Mouse (Mus musculus) gastrocnemius, adult 8-10 months (tissue): Measurements from ENCODE around the gene Wdr83. TPM values are rescaled to one million over a fixed set of nuclear protein-coding genes. Genes with fewer than 3 reads are reported as not detected.
A peak's percentile ranks its signal among the peaks of the same experiment; 100 is the strongest.

ENCODE experiments used
- DNase-seq, 2 experiments: peaks; one replicate each; pipeline ENCODE4 v3.0.0; 2022; ENCODE audit warnings: low spot score in 2 of 2
- microRNA-seq: library from miRNA; unstranded; fragments of <30 nt; microRNA quantifications from one replicate; pipeline ENCODE4 v1.2.0, GENCODE M21; 2022
- total RNA-seq, 4 experiments: library from RNA; stranded (reverse); gene quantifications; 2 replicates each; pipeline ENCODE4 v1.2.4; 2022

Wdr83 gene
- total RNA-seq, 4 experiments from 2014 or later, result 15.4 to 20.4 (median 16.0) TPM

- DNase-seq, result no peak
These were observed 45.3 kb downstream of the Wdr83 start for GRCm38 (mm10) chr8:85035728-85036310.

DNA sequence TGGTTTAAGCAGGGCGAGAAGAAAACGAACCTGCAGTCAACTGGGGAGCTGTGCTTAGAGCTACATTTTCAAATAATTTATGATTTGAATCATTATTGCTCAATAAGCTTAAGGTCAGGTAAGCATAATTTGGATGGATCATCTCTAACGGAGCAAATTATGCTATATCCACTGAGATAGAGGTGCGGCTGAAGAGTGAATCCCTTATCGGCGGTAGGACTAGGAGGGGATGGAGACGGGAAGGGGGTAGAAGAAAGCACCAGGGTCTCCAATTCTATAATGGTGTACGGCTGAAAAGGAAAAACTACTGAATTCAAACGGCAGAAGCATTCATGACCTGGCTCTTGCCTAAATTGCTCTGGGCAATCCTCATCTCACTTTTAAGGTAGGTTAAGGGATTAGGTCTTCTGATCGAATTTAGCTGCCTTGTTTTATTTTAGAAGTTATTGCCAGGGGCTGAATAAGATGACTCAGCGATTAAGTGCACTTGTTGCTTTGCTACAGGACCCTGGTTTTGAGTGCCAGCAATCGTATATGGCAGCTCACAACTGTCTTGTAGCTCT is 45.9 kb downstream of the Wdr83 start:
- DNase-seq, result no peak

GRCm38 (mm10) chr8:85034764-85035163 is 46.3 kb downstream of the Wdr83 start:
- DNase-seq, result peak in 1 of 2 experiments; percentile 59

GRCm38 (mm10) chr8:85033867-85034266 is 47.2 kb downstream of the Wdr83 start:
- DNase-seq, result no peak

DNA sequence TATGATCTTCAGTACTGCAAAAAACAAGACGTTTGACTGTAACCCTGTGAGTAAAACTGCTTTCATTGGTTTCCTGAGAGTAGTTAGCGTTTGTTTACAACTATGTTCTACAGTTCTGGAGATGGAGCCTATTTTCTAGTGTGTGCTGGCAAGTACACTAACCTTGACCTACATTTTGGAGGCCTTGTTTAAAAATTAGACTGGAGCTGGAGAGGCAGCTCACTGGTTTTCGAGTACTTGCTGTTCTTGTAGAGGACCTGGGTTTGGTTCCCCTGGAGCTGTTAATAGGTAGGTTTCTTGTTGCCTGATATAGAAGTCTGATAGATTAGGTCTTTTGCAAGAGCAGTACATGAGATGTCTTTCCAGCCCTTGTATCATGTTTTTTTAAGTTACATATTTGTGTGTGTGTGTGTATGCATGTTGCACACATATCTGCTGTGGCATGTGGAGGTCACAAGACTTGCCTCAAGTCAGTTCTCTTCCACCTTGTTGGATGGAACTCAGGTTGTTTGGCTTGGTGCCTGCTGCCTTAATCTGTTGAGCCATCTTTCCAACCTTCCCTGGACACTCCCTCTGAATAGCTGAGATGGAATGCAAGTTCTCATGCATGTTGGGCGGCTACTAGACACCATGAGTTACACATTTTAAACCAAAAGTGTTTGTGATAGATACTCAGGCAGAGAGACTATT is 48.3 kb downstream of the Wdr83 start:
- no peak for DNase-seq

GRCm38 (mm10) chr8:85029271-85029670 is 51.8 kb downstream of the Wdr83 start:
- no peak for DNase-seq

DNA sequence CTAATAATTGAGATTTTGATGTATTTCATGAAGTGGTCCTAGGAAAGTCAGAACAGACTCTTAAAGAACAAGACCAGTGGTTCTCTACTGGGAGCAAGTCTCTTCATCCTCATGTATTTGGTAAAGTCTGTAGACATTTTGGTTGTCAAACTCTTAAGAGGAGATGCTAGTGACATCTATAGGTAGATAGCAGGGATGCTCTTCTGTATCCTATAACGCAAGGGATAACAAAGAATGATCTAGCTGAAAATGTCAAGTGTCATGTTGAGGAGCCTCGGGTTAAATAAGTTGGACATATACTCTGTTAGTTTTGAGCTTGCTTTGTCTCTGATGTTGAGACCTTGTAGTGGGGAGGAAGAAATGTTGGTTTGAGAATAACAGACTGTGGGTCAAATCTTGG is 53.2 kb downstream of the Wdr83 start:
- no peak for DNase-seq

DNA sequence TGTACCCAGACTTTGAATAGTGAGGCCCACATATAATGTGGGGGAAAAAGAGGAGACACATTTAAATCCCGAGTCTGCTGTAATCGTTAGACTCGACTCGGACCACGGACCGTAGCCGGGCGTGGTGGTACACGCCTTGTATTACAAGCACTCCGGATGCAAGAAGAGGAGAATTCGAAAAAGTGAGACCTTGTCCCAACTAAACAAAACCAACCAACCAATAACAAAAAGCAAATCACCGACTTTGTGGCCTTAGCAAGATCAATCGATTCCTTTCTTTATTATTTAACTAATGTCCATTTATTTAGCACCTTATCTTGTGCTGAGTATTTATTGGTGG is 53.6 kb downstream of the Wdr83 start:
- DNase-seq, result no peak

GRCm38 (mm10) chr8:85026670-85027515 is 54.2 kb downstream of the Wdr83 start, which contains the start of gene Trir:
Trir (plus strand) TSS chr8:85026823.
- peak; percentile 93 to 96 for DNase-seq

DNA sequence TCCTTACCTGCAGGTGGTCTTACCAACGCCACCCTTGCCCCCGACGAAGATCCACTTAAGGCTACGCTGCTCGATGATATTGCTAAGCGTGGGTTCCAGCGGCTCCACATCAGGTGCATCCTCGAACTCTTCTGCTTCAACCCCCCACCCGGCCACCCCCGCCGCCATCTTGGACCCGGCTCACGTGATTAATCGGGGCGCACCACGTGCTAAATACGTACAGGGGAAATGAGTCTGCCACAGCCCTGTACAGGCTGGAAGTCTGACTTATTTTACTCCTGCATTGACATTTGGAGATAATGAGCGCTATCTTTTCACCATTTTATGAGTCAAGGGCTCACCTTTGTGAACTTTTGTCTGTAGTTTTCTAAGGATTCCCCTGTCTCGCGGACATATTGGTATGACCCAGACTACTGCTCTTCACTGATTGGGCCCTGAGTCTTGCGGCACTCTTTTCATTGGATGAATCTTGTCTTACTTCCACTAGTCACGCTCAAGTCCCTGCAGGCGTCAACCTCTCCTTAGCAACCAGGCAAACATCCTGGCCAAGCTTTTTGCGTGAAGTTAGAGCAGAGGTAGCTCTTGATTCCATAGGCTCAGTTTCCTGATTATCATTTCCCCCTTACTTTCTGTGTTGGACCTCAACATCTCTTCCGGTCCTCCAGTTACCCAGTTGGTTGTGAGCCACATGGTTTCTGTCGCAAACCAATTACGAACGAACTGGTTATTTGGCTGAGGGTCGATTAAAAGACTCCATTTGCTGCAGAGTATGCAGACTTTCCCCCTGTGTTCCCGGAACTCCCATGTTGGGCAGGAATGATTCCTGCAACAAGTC is 55.8 kb downstream of the Wdr83 start, which contains the start of gene Asna1:
Gene Asna1, minus strand, starts transcription at position 184 of the 835 bp plus-strand sequence.
- peak; percentile 64 to 69 for DNase-seq

Small RNA genes lying within 50 kb of the gene (microRNA-seq; reads per million reads assigned to microRNA genes)
- gene Gm23388 (not detected), gene Mir7070 (not detected)

Other genes with a start within 250 kb of the Wdr83 start
- gene Gadd45gip1, start 249.8 kb downstream of the Wdr83 start, total RNA-seq, result 10 to 100 TPM; 18.6 to 23.2 (median 20.8) TPM
- gene Rad23a, start 240.6 kb downstream of the Wdr83 start, total RNA-seq, result 100 to 1,000 TPM; 168 to 185 (median 180) TPM
- 100 to 1,000 TPM; 148 to 197 (median 154) TPM for gene Calr, start 234.4 kb downstream of the Wdr83 start, total RNA-seq
- 10 to 100 TPM; 19.2 to 28.8 (median 24.5) TPM for gene Farsa, start 224.3 kb downstream of the Wdr83 start, total RNA-seq
- 1 to 10 TPM in 2 of 4 experiments, under 1 TPM in 2; 0.82 to 2.5 (median 1.5) TPM for gene Syce2, start 209.2 kb downstream of the Wdr83 start, total RNA-seq
- gene Gcdh, start 187.4 kb downstream of the Wdr83 start, total RNA-seq, result 10 to 100 TPM; 29.4 to 43.6 (median 36.2) TPM
- not detected for gene Klf1, start 179.4 kb downstream of the Wdr83 start, total RNA-seq
- 1 to 10 TPM; 3.7 to 8.0 (median 6.1) TPM for gene Dnase2a, start 172.7 kb downstream of the Wdr83 start, total RNA-seq
- under 1 TPM in 1 of 4 experiments, not detected in 3; 0.07 TPM for gene Mast1, start 143.9 kb downstream of the Wdr83 start, total RNA-seq
- not detected for gene Rtbdn, start 134.3 kb downstream of the Wdr83 start, total RNA-seq
- gene Gm49661, start 111.9 kb downstream of the Wdr83 start, total RNA-seq, result 1 to 10 TPM in 1 of 4 experiments, not detected in 3; 1.1 TPM
- gene Prdx2, start 111.7 kb downstream of the Wdr83 start, total RNA-seq, result 100 to 1,000 TPM; 173 to 193 (median 187) TPM
- gene Rnaseh2a, start 111.5 kb downstream of the Wdr83 start, total RNA-seq, result 10 to 100 TPM; 20.4 to 26.5 (median 23.9) TPM
- 1 to 10 TPM; 5.9 to 9.6 (median 7.5) TPM for gene Junb, start 102.6 kb downstream of the Wdr83 start, total RNA-seq
- gene Hook2, start 90.7 kb downstream of the Wdr83 start, total RNA-seq, result 1 to 10 TPM; 2.0 to 3.1 (median 2.6) TPM
- not detected for gene Best2, start 66.8 kb downstream of the Wdr83 start, total RNA-seq
- 10 to 100 TPM; 57.1 to 67.3 (median 58.8) TPM for gene Asna1, start 56.0 kb downstream of the Wdr83 start, total RNA-seq
- 10 to 100 TPM; 57.5 to 74.2 (median 66.1) TPM for gene Trir, start 54.5 kb downstream of the Wdr83 start, total RNA-seq
- 10 to 100 TPM; 28.3 to 38.4 (median 32.6) TPM for gene Tnpo2, start 44.4 kb downstream of the Wdr83 start, total RNA-seq
- gene Fbxw9, start 21.3 kb downstream of the Wdr83 start, total RNA-seq, result 1 to 10 TPM; 1.4 to 2.5 (median 1.8) TPM
- gene Gm5741, start 13.3 kb downstream of the Wdr83 start, total RNA-seq, result not detected
- gene Dhps, start 9.5 kb downstream of the Wdr83 start, total RNA-seq, result 10 to 100 TPM; 34.1 to 38.9 (median 36.0) TPM
- gene Wdr83os, start 566 bp downstream of the Wdr83 start, total RNA-seq, result 10 to 100 TPM; 40.7 to 49.9 (median 46.3) TPM
- gene Man2b1, start 2.0 kb upstream of the Wdr83 start, total RNA-seq, result 1 to 10 TPM; 6.4 to 9.8 (median 8.1) TPM
- gene Zfp791, start 41.8 kb upstream of the Wdr83 start, total RNA-seq, result 1 to 10 TPM in 2 of 4 experiments, under 1 TPM in 2; 0.51 to 1.4 (median 0.90) TPM
- gene Cks1brt, start 70.6 kb upstream of the Wdr83 start, total RNA-seq, result not detected
- gene Olfr371, start 144.7 kb upstream of the Wdr83 start, total RNA-seq, result not detected
- 1 to 10 TPM; 3.0 to 4.0 (median 3.2) TPM for gene Orc6, start 218.3 kb upstream of the Wdr83 start, total RNA-seq
- gene Vps35, start 218.5 kb upstream of the Wdr83 start, total RNA-seq, result 10 to 100 TPM; 54.5 to 57.3 (median 55.8) TPM